Mouse (Mus musculus) lung, postnatal 0 days (tissue): ENCODE data around the gene Traf2.

Experiments
- CTCF ChIP-seq: IDR thresholded peaks from 2 replicates; pipeline ENCODE4 v1.5.1; 2016; ENCODE audit warnings: antibody characterized with exemption, mild to moderate bottlenecking
- EP300 ChIP-seq: IDR thresholded peaks from 2 replicates; pipeline ENCODE4 v1.6.1; 2016; ENCODE audit warnings: antibody characterized with exemption, mild to moderate bottlenecking, control low read depth

GRCm38 (mm10) chr2:25546811-25547491, at the start of gene Traf2:
- TF ChIP-seq CTCF (no peak), EP300 (no peak)
